Mouse (Mus musculus) ES-Bruce4 (cell line): ENCODE measurements at regions not wholly inside any gene's neighbourhood (a gene's known extent, or its start where the extent isn't known, plus 50 kb on each side); places are given as distances from the start of the nearest gene placed in this dataset.

Experiments
- H3K27ac ChIP-seq: 2 replicates; pipeline ENCODE4 v1.5.1; 2012; ENCODE audit warnings: low read length, inconsistent platforms; ENCODE audit not compliant: insufficient read depth
- H3K27me3 ChIP-seq: 2 replicates; pipeline ENCODE4 v1.6.1; 2012; ENCODE audit warnings: mild to moderate bottlenecking, low read length, inconsistent platforms; ENCODE audit not compliant: control insufficient read depth, poor library complexity, insufficient read depth, severe bottlenecking
- H3K36me3 ChIP-seq: 2 replicates; pipeline ENCODE4 v1.6.1; 2012; ENCODE audit warnings: inconsistent platforms, mild to moderate bottlenecking, low read length, moderate library complexity; ENCODE audit not compliant: control insufficient read depth, poor library complexity, insufficient read depth, severe bottlenecking
- H3K4me1 ChIP-seq: one replicate; pipeline ENCODE4 v1.8.1; 2011; ENCODE audit warnings: low read length; ENCODE audit not compliant: control insufficient read depth, insufficient read depth
- H3K4me3 ChIP-seq: 2 replicates; pipeline ENCODE4 v1.5.1; 2011; ENCODE audit warnings: low read depth, mild to moderate bottlenecking, low read length
- H3K9ac ChIP-seq: 2 replicates; pipeline ENCODE4 v1.6.1; 2012; ENCODE audit warnings: low read depth, mild to moderate bottlenecking, inconsistent platforms; ENCODE audit not compliant: poor library complexity, severe bottlenecking
- H3K9me3 ChIP-seq: replicated peaks from 2 replicates; pipeline ENCODE4 v1.6.1; 2012; ENCODE audit warnings: mild to moderate bottlenecking, low read length, inconsistent platforms; ENCODE audit not compliant: control insufficient read depth, poor library complexity, insufficient read depth, severe bottlenecking
- CTCF ChIP-seq: IDR thresholded peaks from one replicate; pipeline ENCODE4 v1.8.1; 2011; ENCODE audit warnings: low read depth, low read length
- EP300 ChIP-seq: IDR thresholded peaks from 2 replicates; pipeline ENCODE4 v1.6.1; 2011; ENCODE audit warnings: low read depth, low read length; ENCODE audit not compliant: insufficient read depth
- POLR2A ChIP-seq: IDR thresholded peaks from one replicate; pipeline ENCODE4 v1.8.1; 2011; ENCODE audit warnings: low read length; ENCODE audit not compliant: insufficient read depth

DNA sequence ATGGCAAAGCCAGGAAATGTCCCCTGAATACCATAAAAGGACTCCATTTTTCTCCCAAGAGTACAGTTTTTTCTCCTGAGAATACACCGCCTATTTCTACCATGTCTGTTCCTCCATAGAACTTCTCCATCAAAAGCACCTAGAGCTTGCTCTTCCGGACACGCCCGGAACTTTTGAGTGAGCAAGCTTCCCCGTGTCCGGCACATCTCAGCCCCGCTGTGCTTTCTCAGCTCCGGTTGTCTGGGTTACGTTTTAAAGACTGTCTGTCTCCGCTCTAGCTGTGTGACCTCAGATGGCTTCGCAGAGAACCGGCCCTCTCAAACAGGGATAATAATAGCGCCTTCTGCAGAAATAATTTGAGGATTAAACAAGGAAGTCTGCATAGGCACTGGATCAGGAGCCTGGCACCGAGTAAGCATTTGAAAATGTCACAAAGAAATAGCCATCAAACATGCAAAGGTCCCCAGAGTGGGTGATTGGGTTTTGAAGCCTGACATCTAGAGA, 122.8 kb downstream of the Ddx11 start:
- Histone ChIP-seq H3K9me3 (no peaks in the 10 kb centered on the region), H3K4me1 (peaks cover 1% of the 10 kb centered on the region), H3K9ac (no peak overlapping the region), H3K27me3 (no peaks in the 10 kb centered on the region), H3K36me3 (no peaks in the 10 kb centered on the region), H3K4me3 (no peak overlapping the region), H3K27ac (no peak overlapping the region)
- TF ChIP-seq CTCF (no peak), POLR2A (no peak), EP300 (no peak)

DNA sequence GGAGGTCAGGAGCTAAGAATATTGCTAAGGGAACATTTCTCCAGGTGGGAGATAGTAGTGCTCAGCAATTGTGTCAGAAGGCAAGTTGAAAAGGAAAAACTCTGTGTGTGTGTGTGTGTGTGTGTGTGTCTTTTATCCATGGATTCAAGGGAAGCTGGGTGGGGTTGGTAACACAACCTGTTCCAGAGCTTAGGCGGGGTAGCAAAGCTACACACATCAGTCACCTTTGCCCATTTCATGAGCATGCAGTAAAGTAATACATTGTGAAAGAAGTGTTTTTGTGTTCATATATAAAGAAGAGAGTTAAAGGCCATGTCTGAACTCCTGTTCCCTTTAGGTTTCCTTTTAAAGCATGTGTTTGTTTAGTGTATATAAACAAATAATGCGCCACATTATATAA, 128.2 kb downstream of the Ddx11 start:
- Histone ChIP-seq H3K27me3 (no peaks in the 10 kb centered on the region), H3K27ac (no peak overlapping the region), H3K4me1 (no peaks in the 10 kb centered on the region), H3K4me3 (no peak overlapping the region), H3K36me3 (no peaks in the 10 kb centered on the region), H3K9ac (no peak overlapping the region), H3K9me3 (no peaks in the 10 kb centered on the region)
- TF ChIP-seq POLR2A (no peak), CTCF (no peak), EP300 (no peak)

DNA sequence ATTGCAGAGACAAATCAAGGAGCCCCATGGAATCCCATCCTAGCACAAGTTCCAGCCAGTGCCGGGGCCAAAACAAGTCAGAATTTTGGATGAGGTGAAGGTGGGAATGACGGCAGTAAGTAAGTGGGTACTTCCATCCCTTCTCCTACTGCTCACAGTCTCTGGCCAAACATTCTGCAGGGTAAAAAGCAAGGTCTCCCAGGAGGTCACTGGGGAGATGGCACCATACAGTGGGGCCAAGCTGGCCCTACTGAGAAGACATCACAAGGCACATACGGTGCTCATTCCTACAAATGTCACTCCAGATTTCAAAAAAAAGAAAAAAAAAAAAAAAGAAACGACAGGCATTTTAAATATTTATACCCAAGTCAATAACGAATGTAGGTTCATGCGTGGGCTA, 129.6 kb downstream of the Ddx11 start:
- no peaks in the 10 kb centered on the region for H3K36me3 ChIP-seq
- H3K9ac ChIP-seq: no peak overlapping the region
- H3K9me3 ChIP-seq: no peaks in the 10 kb centered on the region
- H3K27me3 ChIP-seq: no peaks in the 10 kb centered on the region
- no peak for TF ChIP-seq EP300
- no peak for TF ChIP-seq POLR2A
- TF ChIP-seq CTCF: no peak
- H3K4me3 ChIP-seq: no peak overlapping the region
- no peak overlapping the region for H3K27ac ChIP-seq
- H3K4me1 ChIP-seq: no peaks in the 10 kb centered on the region

DNA sequence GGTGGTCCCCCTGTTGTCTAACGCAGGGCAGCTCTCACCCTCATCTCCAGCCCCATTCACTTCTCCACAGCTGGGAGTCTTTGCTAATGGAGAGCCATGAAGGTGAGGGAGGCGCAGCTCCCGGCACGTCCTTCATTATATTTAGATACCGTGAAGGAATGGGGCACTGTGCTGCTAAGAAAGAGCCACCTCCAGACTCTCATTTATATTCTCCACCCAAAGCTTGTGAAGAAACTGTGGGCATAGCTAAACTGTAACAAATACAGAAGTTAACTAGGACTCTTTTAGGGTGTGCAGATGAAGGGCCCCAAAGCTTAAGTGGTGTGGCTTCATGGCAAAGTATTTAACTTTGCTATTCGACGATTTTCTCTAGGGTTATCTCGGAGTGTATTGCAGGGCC, 136.4 kb downstream of the Ddx11 start:
- Histone ChIP-seq H3K9ac (no peak overlapping the region), H3K4me1 (no peaks in the 10 kb centered on the region), H3K36me3 (no peaks in the 10 kb centered on the region), H3K4me3 (no peak overlapping the region), H3K27me3 (no peaks in the 10 kb centered on the region), H3K27ac (no peak overlapping the region), H3K9me3 (no peaks in the 10 kb centered on the region)
- TF ChIP-seq EP300 (no peak), CTCF (no peak), POLR2A (no peak)

DNA sequence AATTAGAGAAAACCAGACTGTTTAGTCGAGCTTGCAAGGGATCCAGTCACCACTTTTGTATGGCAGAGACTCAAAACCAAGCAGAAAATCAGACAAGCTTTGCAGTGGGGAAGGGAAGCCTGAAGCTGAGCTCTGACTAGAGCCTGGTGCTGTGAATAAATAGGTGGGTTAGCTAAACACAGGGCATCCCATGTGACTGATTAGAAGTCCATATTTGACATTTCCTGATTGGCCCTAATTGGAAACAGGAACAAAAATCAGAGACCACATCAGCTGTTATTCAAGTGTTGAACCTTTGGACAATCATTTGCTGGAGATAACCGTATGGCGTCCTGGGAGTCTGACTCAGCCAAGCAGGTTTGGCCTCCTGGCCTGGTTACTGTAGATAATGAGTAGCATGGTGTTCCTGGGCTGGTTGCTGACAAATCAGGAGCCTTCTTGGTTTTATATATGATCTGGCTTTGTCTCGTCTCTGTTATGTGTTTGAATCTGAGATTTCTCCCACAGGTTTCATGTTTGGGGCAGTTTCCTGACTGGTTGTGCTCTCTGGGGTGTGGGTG, 139.4 kb downstream of the Ddx11 start:
- no peak overlapping the region for H3K4me3 ChIP-seq
- no peak overlapping the region for H3K9ac ChIP-seq
- H3K4me1 ChIP-seq: no peaks in the 10 kb centered on the region
- H3K27ac ChIP-seq: no peak overlapping the region
- no peaks in the 10 kb centered on the region for H3K9me3 ChIP-seq
- no peaks in the 10 kb centered on the region for H3K36me3 ChIP-seq
- no peaks in the 10 kb centered on the region for H3K27me3 ChIP-seq
- no peak for TF ChIP-seq CTCF
- no peak for TF ChIP-seq EP300
- no peak for TF ChIP-seq POLR2A

DNA sequence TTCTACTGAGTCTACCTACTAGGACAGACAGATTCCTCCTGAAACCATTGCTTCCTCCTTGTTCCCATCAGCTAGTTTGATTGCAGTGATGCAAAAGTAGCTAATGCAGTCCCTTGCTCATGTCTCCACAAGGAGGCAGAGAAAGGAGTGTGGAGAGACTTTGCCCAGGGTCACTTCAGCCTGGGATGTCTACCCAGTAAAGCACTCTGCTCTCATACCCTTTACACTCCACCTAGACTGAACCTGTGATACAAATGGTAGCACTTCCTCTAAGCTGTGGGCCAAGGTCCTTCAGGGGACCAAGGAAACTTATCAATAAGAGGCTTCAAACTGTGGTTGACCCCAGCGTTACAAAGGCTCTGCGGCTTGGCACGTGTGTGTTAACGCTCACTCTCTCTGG, 140.1 kb downstream of the Ddx11 start:
- TF ChIP-seq POLR2A: no peak
- TF ChIP-seq EP300: no peak
- no peak for TF ChIP-seq CTCF

More for the DNA sequence above, 140.1 kb downstream of the Ddx11 start:
- no peaks in the 10 kb centered on the region for H3K36me3 ChIP-seq
- H3K27ac ChIP-seq: no peak overlapping the region
- no peaks in the 10 kb centered on the region for H3K27me3 ChIP-seq
- no peaks in the 10 kb centered on the region for H3K4me1 ChIP-seq
- H3K9ac ChIP-seq: no peak overlapping the region
- no peaks in the 10 kb centered on the region for H3K9me3 ChIP-seq
- H3K4me3 ChIP-seq: no peak overlapping the region
